Mouse (Mus musculus) kidney, adult 2 months (tissue): ENCODE measurements around the gene Mrpl52.

ENCODE experiments used
- CTCF ChIP-seq: fragments of 200-500 bp; conservative IDR thresholded peaks from 2 replicates; pipeline ENCODE4 v1.5.1; 2011; ENCODE audit warnings: low read depth, mild to moderate bottlenecking, control low read depth, low read length, moderate library complexity, mixed read lengths; ENCODE audit not compliant: insufficient read depth, insufficient read length
- POLR2A ChIP-seq: fragments of 200-500 bp; IDR thresholded peaks from one replicate; pipeline ENCODE4 v1.6.1; 2011; ENCODE audit warnings: low read depth, low read length, control low read depth

GRCm38 (mm10) chr14:54425540-54425939, 1.2 kb upstream of the Mrpl52 start:
- TF ChIP-seq CTCF, result no peak
- no peak for TF ChIP-seq POLR2A
